Mouse (Mus musculus) erythroblast, embryonic 14.5 days (primary cell): ENCODE results near the gene Csgalnact2. TPM values are rescaled to one million over a fixed set of nuclear protein-coding genes. Genes with fewer than 3 reads are reported as not detected.

Experiments
- H3K27me3 ChIP-seq: 2 replicates; pipeline ENCODE4 v1.6.1; 2012; ENCODE audit warnings: inconsistent platforms; ENCODE audit not compliant: control insufficient read depth
- H3K36me3 ChIP-seq: 2 replicates; pipeline ENCODE4 v1.6.1; 2012; ENCODE audit warnings: mild to moderate bottlenecking, inconsistent platforms; ENCODE audit not compliant: control insufficient read depth
- H3K4me1 ChIP-seq: 2 replicates; pipeline ENCODE4 v1.6.1; 2012; ENCODE audit warnings: inconsistent platforms; ENCODE audit not compliant: control insufficient read depth
- H3K4me3 ChIP-seq: replicated peaks from 2 replicates; pipeline ENCODE3; 2012; ENCODE audit warnings: moderate library complexity, mild to moderate bottlenecking, inconsistent platforms
- H3K9me3 ChIP-seq: 2 replicates; pipeline ENCODE4 v1.6.1; 2012; ENCODE audit warnings: low read length, inconsistent platforms, mixed read lengths; ENCODE audit not compliant: control insufficient read depth
- GATA1 ChIP-seq: IDR thresholded peaks from 2 replicates; pipeline ENCODE4 v1.6.1; 2012; ENCODE audit warnings: low read length, inconsistent platforms, mixed read lengths
- TAL1 ChIP-seq: IDR thresholded peaks from 3 replicates; pipeline ENCODE4 v1.6.1; 2012; ENCODE audit warnings: low read length, inconsistent platforms, mixed read lengths
- polyA plus RNA-seq: library from polyadenylated mRNA; stranded (reverse); fragments of >175 nt; gene quantifications from 2 replicates; pipeline ENCODE4 v1.2.3, GENCODE M21; 2012

The Csgalnact2 gene
- polyA plus RNA-seq, 1 experiment = 0.08 TPM

DNA sequence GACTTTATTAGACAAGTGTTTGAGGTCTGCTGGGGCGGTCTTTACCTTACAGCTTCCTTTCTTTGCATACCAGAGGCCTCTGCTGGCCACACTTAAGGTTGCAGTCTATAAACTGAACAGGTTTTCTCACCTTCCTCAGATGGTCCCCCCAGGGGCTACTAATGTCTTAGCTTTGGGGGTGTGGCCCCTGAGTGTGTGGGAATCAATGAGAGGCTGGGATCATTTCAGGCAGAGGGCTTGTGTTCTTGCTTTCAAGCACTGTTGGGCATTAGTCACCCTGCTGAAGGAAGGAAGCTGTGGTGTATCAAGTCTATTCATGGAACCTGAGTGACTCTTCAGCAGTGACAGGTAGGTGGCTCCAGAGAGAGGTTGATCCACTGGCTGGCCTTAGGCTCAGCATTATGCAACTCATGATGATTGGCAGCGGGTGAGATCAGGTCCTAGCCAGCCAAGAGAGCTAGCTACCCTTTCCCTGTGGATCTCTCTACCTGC, 39.6 kb downstream of the Csgalnact2 start:
- no peak overlapping the region for H3K4me3 ChIP-seq
- H3K27me3 ChIP-seq = no peaks in the 10 kb centered on the region
- H3K36me3 ChIP-seq = no peaks in the 10 kb centered on the region
- H3K4me1 ChIP-seq = no peaks in the 10 kb centered on the region
- no peak for TF ChIP-seq GATA1
- TF ChIP-seq TAL1 = no peak
- H3K9me3 ChIP-seq = no peaks in the 10 kb centered on the region

DNA sequence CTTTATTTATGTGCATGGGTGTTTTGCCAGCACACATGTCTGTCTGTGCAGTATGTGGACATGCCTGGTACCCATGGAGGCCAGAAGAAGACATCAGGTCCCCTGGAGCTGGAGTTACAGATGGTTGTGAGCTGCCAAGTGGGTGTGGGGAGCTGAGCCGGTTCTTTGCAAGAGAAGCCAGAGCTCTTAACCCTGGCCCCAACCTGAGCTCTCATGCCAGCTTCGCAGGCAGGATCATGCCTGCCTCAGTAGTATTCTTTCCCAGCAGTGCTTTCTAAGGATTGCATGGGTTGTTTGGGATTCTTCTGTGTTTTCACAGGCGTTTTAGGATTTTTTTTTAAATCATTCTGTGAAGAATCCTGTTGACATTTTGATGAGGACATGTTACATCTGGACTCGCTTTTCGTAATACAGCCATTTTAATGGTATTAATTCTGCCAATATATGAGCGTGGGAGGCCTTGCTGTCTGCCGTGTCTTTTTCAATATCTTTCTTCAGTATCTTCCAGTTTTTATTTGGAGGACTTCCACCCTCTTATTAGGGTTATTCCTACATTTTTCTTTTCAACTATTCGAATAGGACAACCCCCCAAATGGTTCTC, 41.1 kb downstream of the Csgalnact2 start:
- TF ChIP-seq TAL1 = no peak
- no peak for TF ChIP-seq GATA1
- H3K27me3 ChIP-seq = no peaks in the 10 kb centered on the region
- H3K36me3 ChIP-seq = no peaks in the 10 kb centered on the region
- H3K4me3 ChIP-seq = no peak overlapping the region
- no peaks in the 10 kb centered on the region for H3K4me1 ChIP-seq
- no peaks in the 10 kb centered on the region for H3K9me3 ChIP-seq

DNA sequence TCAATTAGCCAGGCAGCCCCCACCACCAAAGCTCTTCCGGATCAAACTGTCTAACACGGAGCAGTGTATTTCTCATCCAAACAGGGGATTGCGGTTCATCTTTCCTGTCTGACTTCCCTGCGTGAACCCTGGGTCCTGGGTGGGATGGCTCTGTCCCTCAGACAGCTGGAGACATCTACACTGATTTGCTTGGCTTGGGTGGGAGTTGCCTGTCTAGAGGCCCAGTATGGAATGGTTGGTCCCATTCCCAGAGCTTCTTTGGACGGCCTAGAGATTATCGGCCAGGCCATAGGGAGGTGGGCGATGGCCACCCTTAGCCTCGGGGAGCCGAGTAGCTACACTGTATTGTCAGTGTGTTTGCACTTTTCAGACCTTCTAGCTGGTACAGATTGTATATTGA, 48.1 kb downstream of the Csgalnact2 start:
- Histone ChIP-seq H3K4me1 (no peaks in the 10 kb centered on the region), H3K4me3 (no peak overlapping the region), H3K36me3 (no peaks in the 10 kb centered on the region), H3K9me3 (no peaks in the 10 kb centered on the region), H3K27me3 (no peaks in the 10 kb centered on the region)
- TF ChIP-seq GATA1 = no peak
- TF ChIP-seq TAL1 = no peak

DNA sequence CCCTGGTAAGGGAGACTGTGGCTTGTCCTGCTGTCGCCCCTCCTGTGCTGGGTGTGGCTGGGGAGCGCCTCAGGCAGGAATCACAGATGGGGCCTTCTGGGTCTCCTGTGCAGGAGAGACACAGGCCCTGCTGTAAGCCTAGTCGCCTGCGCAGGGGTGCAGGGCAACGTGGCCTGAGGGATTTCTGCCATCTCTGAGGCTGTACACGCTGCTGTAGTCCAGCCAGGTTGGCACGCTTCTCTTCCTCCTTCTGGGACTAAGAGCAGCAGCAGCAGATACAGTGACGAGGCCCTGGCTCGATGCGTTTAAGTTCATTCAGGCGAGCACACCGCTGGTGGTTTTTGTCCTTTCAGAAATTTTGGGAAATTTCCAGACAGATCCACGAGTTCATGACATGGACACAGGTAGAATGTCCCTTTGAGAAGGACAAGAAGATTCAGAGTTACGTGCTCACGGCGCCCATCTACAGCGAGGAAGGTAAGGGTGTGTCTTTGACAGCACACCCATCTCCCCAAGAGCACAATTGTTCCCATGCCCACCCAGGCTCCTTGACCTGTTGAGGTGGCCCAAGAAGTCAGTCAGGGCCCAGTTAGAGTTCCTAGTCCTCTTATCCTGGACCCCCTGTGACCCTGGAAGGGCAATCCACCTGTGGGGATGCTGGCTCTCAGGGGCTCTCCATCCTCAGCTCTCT, 50.0 kb downstream of the Csgalnact2 start:
- Histone ChIP-seq H3K4me3 (no peak overlapping the region), H3K27me3 (no peaks in the 10 kb centered on the region), H3K4me1 (no peaks in the 10 kb centered on the region), H3K9me3 (no peaks in the 10 kb centered on the region), H3K36me3 (no peaks in the 10 kb centered on the region)
- TF ChIP-seq TAL1 (no peak), GATA1 (no peak)

DNA sequence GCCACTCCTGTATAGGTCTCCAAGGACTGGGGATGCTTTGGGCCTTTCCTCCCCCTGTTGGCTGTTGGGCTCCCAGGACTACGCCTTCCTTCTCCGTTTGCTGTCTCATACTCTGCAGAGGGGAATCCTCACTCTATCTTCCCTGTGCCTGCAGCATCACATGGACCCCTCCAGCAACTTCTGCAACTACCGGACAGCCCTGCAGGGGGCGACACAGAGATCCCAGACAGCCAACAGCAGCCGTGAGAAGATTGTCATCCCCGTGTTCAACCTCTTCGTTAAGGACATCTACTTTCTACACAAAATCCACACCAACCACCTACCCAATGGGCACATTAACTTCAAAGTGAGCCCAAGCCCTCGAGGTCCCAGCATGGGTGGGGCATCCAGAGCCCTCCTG, 51.0 kb downstream of the Csgalnact2 start:
- Histone ChIP-seq H3K4me3 (no peak overlapping the region), H3K27me3 (no peaks in the 10 kb centered on the region), H3K4me1 (no peaks in the 10 kb centered on the region), H3K9me3 (no peaks in the 10 kb centered on the region), H3K36me3 (no peaks in the 10 kb centered on the region)
- no peak for TF ChIP-seq TAL1
- no peak for TF ChIP-seq GATA1

DNA sequence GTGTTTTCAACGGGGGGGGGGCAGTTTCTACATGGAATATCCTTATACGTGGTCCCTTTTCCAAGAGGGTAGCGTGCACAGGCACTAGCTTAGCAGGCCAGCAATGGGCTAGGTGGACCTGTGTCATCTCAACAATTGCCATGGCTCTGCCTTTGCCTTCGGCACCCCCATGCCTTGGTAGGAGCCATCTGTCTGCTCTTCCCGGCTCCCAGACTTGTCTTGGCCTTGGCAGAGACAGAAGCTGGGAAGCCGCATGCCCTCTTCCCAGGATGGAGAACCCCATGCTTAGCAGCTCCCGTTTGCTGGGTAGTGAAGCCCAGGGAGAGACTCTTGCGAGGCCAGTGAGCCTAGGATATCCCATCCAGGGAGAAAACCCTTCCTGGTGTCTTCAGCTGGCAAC, 54.3 kb downstream of the Csgalnact2 start:
- Histone ChIP-seq H3K9me3 (no peaks in the 10 kb centered on the region), H3K4me3 (no peak overlapping the region), H3K4me1 (no peaks in the 10 kb centered on the region), H3K27me3 (no peaks in the 10 kb centered on the region), H3K36me3 (no peaks in the 10 kb centered on the region)
- TF ChIP-seq GATA1 (no peak), TAL1 (no peak)

DNA sequence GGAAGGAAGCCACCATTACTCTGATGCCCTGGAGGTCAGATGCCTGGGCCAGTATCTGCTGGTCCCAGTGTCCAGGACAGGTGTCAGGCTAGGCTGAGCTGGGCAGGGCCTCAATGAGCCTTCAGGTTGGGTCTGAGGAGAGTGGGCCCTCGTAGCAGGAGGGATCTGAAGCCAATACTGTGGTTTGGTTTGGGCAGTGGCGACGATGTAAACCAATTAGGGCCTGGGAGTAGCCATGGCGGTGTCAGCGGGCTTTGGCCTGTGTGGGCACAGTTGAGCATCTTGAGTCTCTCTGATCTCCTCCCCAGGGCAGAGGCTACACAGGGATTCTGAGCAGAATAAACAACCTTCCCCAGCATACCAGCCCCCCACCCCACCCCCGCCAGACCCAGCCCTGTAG, 55.3 kb downstream of the Csgalnact2 start:
- Histone ChIP-seq H3K27me3 (no peaks in the 10 kb centered on the region), H3K4me1 (no peaks in the 10 kb centered on the region), H3K36me3 (no peaks in the 10 kb centered on the region), H3K9me3 (no peaks in the 10 kb centered on the region), H3K4me3 (no peak overlapping the region)
- TF ChIP-seq GATA1 (no peak), TAL1 (no peak)

DNA sequence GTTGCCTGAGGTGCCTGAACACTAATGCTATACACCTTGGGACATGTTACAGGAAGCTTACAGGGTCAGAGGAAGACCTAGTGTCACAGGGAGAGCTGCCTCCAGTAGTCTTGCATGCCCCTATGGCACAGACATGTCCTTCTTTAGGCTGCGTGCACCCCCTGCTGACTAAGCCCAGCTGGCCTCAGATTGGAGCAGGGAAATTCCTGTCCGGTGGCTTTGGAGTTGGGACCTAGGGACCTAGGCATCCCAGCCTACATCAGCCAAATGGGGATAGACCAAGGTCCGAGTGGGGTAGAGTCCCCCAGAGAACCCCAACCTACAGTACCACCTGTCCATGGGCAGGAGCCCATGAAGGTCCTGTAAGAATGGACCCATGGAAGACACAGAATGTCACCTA, 56.6 kb downstream of the Csgalnact2 start:
- Histone ChIP-seq H3K9me3 (no peaks in the 10 kb centered on the region), H3K27me3 (no peaks in the 10 kb centered on the region), H3K4me1 (no peaks in the 10 kb centered on the region), H3K36me3 (no peaks in the 10 kb centered on the region), H3K4me3 (no peak overlapping the region)
- TF ChIP-seq GATA1 = no peak
- no peak for TF ChIP-seq TAL1

DNA sequence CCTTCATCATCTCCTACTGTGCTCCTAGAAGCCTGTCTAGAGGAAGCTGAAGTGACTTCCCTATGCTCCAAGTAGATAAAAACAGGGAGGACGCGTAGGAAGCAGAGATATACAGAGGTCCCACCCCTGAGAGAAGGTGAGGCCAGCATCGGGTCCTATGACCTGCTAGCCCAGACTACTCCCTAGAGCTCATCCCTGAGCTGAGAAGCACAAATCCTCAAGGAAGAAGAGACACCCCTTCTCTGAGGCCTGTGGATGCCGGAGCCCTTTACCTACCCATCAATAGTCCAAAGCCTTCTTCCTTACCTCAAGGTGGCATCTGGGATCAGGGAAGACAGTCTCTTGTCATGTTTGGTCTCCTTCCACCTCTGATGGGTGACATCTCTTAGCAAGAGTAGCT, 58.2 kb downstream of the Csgalnact2 start:
- Histone ChIP-seq H3K4me1 (no peaks in the 10 kb centered on the region), H3K27me3 (no peaks in the 10 kb centered on the region), H3K9me3 (no peaks in the 10 kb centered on the region), H3K36me3 (no peaks in the 10 kb centered on the region), H3K4me3 (no peak overlapping the region)
- no peak for TF ChIP-seq TAL1
- no peak for TF ChIP-seq GATA1
